Mouse (Mus musculus): ENCODE measurements around the gene Arnt2. TPM values are rescaled to one million over a fixed set of nuclear protein-coding genes. Genes with fewer than 3 reads are reported as not detected.

The Arnt2 gene
- polyA plus RNA-seq, 1 experiment from 2014 or later = 7.6 TPM

DNA sequence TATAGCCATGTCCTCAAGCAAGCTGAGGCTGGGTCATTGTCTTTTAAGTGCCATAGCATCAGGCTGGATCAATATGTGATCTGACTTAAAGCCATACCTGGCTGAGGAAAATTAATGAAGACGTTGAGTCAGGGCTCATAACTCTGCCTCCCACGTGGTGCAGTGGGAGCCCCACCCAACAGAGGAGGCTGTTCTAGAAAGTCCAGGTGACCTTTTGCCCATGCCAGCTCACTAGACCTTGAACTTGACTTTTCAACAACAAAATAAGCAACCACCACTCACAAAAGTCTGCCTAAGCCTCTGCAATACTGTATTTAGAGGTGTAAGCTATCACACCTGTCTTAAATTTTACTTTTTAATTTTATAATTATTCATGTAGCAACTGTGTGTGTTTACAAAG lies 24.9 kb upstream of the Arnt2 start:
- Histone ChIP-seq H3K36me3 (ENCODE audit: control insufficient read depth, insufficient read depth, low read length) (no peaks in the 10 kb centered on the region), H3K27ac (replicated peaks; ENCODE audit: low read depth, low read length) (no peak overlapping the region), H3K9me3 (ENCODE audit: control insufficient read depth, low read length) (no peaks in the 10 kb centered on the region), H3K9ac (ENCODE audit: low read depth, low read length) (no peak overlapping the region), H3K4me1 (ENCODE audit: control insufficient read depth, insufficient read depth, low read length) (no peaks in the 10 kb centered on the region), H3K4me2 (ENCODE audit: low read depth, low read length) (no peak overlapping the region), H3K4me3 (ENCODE audit: low read depth, low read length) (no peak overlapping the region), H3K27me3 (replicated peaks; ENCODE audit: control insufficient read depth, insufficient read depth, low read length) (no peaks in the 10 kb centered on the region)
- DNase-seq (ENCODE audit: low spot score) (no peak), ATAC-seq (ENCODE audit: low read depth) (no peak)
- 70% methylated on average over 2 of the region's 2 CpGs for WGBS

DNA sequence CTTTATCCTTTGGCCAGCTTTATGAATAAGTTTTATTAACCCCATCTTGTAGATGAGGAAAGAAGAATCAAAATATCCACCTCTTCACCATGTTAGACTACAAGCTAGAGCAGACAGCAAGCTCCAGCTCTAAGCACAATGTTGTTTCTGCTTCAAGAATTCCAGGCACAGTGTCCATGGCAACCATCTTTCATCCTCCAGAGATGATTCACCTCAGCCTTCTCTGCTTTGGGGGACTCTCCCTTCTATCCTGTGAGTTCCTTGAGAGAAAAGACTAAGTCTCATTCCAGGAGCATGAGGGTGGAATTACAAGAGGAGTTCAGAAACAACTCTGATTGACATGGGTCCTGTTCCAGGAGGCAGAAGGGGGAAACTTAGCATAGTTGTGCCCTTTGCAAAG lies 22.2 kb upstream of the Arnt2 start:
- no peaks in the 10 kb centered on the region for H3K9me3 ChIP-seq (ENCODE audit: control insufficient read depth, low read length)
- no peak for DNase-seq (ENCODE audit: low spot score)
- H3K27me3 ChIP-seq (replicated peaks; ENCODE audit: control insufficient read depth, insufficient read depth, low read length) = no peaks in the 10 kb centered on the region
- H3K36me3 ChIP-seq (ENCODE audit: control insufficient read depth, insufficient read depth, low read length) = no peaks in the 10 kb centered on the region
- no peaks in the 10 kb centered on the region for H3K4me1 ChIP-seq (ENCODE audit: control insufficient read depth, insufficient read depth, low read length)
- ATAC-seq (ENCODE audit: low read depth) = no peak
- no peak overlapping the region for H3K27ac ChIP-seq (replicated peaks; ENCODE audit: low read depth, low read length)
- H3K9ac ChIP-seq (ENCODE audit: low read depth, low read length) = no peak overlapping the region
- H3K4me3 ChIP-seq (ENCODE audit: low read depth, low read length) = no peak overlapping the region
- no peak overlapping the region for H3K4me2 ChIP-seq (ENCODE audit: low read depth, low read length)

DNA sequence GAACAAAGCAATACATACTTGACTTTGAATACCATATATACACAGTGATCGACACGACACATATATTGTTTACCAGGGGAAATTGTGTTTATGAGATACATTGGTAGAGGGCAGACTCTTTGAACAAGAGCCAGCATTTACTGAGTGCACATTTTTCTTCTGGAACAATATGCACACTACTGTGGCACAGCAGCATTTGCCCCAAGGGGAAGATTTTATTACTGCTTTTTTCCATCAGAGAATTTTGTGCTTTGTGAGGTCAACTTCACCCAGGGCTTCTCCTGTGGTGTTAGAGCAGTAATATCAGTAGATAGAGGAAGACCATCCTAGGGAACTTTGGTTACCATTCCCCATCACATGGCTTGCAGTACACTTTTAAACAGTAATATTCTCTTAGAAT lies 17.2 kb upstream of the Arnt2 start:
- no peak overlapping the region for H3K4me2 ChIP-seq (ENCODE audit: low read depth, low read length)
- H3K9me3 ChIP-seq (ENCODE audit: control insufficient read depth, low read length) = no peaks in the 10 kb centered on the region
- WGBS = 73% methylated on average over 2 of the region's 2 CpGs
- ATAC-seq (ENCODE audit: low read depth) = no peak
- H3K9ac ChIP-seq (ENCODE audit: low read depth, low read length) = no peak overlapping the region
- no peaks in the 10 kb centered on the region for H3K4me1 ChIP-seq (ENCODE audit: control insufficient read depth, insufficient read depth, low read length)
- no peak overlapping the region for H3K4me3 ChIP-seq (ENCODE audit: low read depth, low read length)
- no peaks in the 10 kb centered on the region for H3K27me3 ChIP-seq (replicated peaks; ENCODE audit: control insufficient read depth, insufficient read depth, low read length)
- H3K27ac ChIP-seq (replicated peaks; ENCODE audit: low read depth, low read length) = no peak overlapping the region
- DNase-seq (ENCODE audit: low spot score) = no peak
- no peaks in the 10 kb centered on the region for H3K36me3 ChIP-seq (ENCODE audit: control insufficient read depth, insufficient read depth, low read length)

DNA sequence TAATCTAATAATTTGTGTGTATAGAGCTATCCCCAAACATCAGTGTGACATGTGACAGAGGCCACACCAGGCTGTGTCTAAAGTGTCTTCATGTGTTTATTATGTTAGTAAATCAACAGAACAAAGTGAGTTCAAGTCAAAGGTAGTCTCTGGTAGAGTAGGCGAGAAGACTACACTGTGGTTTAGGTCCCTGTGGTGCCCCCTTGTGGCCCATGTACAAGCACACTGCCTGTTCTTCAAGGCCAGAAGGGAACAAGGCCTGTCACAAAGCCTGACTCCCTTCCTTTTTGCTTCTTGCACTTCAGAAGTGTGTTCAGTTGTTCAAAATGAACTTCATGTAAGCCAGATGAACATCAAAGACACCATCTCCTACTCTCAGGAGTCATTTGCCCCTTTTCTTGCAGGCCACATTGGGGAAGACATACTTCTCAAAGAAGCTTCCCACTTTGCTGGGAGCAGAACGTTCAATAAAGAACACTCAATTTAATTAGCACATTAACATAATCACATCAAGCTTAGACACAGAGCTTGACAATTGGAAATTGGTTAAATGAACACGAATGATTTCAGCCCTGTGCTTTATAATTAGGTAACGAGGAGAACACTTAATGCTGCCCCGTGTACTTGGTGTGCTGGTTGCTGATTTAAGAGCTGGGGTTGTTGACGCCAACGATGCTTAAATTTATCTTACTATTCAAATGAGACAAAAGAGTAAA lies 14.9 kb upstream of the Arnt2 start:
- WGBS = 60% methylated on average over 7 of the region's 7 CpGs
- no peak overlapping the region for H3K4me3 ChIP-seq (ENCODE audit: low read depth, low read length)
- no peaks in the 10 kb centered on the region for H3K36me3 ChIP-seq (ENCODE audit: control insufficient read depth, insufficient read depth, low read length)
- H3K9me3 ChIP-seq (ENCODE audit: control insufficient read depth, low read length) = no peaks in the 10 kb centered on the region
- no peak overlapping the region for H3K9ac ChIP-seq (ENCODE audit: low read depth, low read length)
- DNase-seq (ENCODE audit: low spot score) (no peak), ATAC-seq (ENCODE audit: low read depth) (no peak)
- H3K27me3 ChIP-seq (replicated peaks; ENCODE audit: control insufficient read depth, insufficient read depth, low read length) = no peaks in the 10 kb centered on the region
- no peaks in the 10 kb centered on the region for H3K4me1 ChIP-seq (ENCODE audit: control insufficient read depth, insufficient read depth, low read length)
- H3K27ac ChIP-seq (replicated peaks; ENCODE audit: low read depth, low read length) = no peak overlapping the region
- H3K4me2 ChIP-seq (ENCODE audit: low read depth, low read length) = no peak overlapping the region

DNA sequence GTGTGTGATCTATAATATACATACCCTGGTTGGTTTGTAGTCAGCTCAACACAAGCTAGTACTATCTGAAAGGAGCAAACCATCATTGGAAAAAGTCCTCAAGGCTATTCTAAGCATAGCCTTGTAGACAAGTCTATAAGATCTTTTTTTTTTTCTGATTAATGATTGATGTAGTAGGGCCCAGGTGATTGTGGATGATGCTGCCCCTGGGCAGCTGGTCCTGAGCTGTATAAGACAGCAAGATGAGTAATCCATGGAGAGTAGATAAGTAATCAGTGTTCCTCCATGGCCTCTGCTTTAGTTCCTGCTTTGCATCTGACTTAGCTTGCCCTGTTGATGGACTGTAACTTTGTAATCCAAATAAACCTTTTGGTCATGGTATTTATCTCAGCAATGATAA lies 11.8 kb upstream of the Arnt2 start:
- Histone ChIP-seq H3K4me2 (ENCODE audit: low read depth, low read length) (no peak overlapping the region), H3K9ac (ENCODE audit: low read depth, low read length) (no peak overlapping the region), H3K27ac (replicated peaks; ENCODE audit: low read depth, low read length) (no peak overlapping the region), H3K27me3 (replicated peaks; ENCODE audit: control insufficient read depth, insufficient read depth, low read length) (no peaks in the 10 kb centered on the region), H3K4me1 (ENCODE audit: control insufficient read depth, insufficient read depth, low read length) (no peaks in the 10 kb centered on the region), H3K36me3 (ENCODE audit: control insufficient read depth, insufficient read depth, low read length) (no peaks in the 10 kb centered on the region), H3K4me3 (ENCODE audit: low read depth, low read length) (no peak overlapping the region), H3K9me3 (ENCODE audit: control insufficient read depth, low read length) (no peaks in the 10 kb centered on the region)
- no peak for ATAC-seq (ENCODE audit: low read depth)
- no peak for DNase-seq (ENCODE audit: low spot score)

DNA sequence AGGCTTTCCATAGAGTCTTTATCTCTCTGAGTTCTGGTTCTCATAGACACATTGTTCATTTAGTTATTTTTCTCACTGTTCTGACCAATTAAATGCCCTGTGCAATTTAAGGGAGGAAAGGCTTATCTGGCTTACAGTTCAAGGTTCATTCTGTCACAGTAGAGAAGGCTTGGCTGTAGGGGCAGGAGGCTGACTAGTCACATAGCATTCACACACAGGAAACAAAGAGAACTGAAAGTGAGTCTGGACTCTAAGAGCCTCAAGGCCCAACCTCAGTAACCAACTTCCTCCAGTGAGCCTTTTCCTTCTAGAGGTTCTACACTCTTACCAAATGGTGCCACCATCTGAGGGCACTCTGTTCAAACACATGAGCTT lies 11.3 kb upstream of the Arnt2 start:
- Histone ChIP-seq H3K27ac (replicated peaks; ENCODE audit: low read depth, low read length) (no peak overlapping the region), H3K27me3 (replicated peaks; ENCODE audit: control insufficient read depth, insufficient read depth, low read length) (no peaks in the 10 kb centered on the region), H3K9me3 (ENCODE audit: control insufficient read depth, low read length) (no peaks in the 10 kb centered on the region), H3K36me3 (ENCODE audit: control insufficient read depth, insufficient read depth, low read length) (no peaks in the 10 kb centered on the region), H3K4me2 (ENCODE audit: low read depth, low read length) (no peak overlapping the region), H3K4me3 (ENCODE audit: low read depth, low read length) (no peak overlapping the region), H3K4me1 (ENCODE audit: control insufficient read depth, insufficient read depth, low read length) (no peaks in the 10 kb centered on the region), H3K9ac (ENCODE audit: low read depth, low read length) (no peak overlapping the region)
- DNase-seq (ENCODE audit: low spot score) (no peak), ATAC-seq (ENCODE audit: low read depth) (no peak)

DNA sequence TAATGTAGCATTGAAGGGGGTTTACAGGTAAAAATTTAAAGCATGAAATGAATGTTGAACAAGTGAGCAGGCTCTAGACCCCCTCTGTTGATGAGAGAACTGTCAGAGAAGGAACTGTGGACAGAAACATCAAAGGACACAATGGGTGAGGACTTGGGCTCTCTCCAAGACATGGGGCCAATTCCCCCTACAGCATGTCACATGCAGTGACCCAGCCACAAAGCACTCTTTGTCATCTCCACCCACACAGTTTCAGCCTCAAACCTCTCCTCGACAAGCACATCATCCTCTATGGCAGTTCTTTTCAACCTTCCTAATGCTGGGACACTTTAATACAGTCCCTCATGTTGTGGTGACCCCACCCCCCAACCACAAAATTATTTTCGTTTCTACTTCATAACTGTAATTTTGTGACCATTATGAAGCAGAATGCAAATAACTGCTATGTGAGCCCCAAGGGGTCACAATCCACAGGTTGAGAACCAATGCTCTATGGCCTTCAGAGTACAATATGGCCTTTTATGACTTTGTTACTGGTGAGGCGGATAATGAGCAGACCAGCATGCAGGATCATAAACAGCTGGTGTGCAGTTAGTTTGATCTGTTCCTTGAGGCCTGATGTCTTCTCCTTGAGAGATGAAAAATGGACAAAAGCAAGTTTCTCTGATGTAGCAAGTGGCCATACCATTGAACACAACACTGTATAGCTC lies 10.8 kb upstream of the Arnt2 start:
- Histone ChIP-seq H3K4me1 (ENCODE audit: control insufficient read depth, insufficient read depth, low read length) (no peaks in the 10 kb centered on the region), H3K27ac (replicated peaks; ENCODE audit: low read depth, low read length) (no peak overlapping the region), H3K36me3 (ENCODE audit: control insufficient read depth, insufficient read depth, low read length) (no peaks in the 10 kb centered on the region), H3K9me3 (ENCODE audit: control insufficient read depth, low read length) (no peaks in the 10 kb centered on the region), H3K9ac (ENCODE audit: low read depth, low read length) (no peak overlapping the region), H3K4me2 (ENCODE audit: low read depth, low read length) (no peak overlapping the region), H3K27me3 (replicated peaks; ENCODE audit: control insufficient read depth, insufficient read depth, low read length) (no peaks in the 10 kb centered on the region), H3K4me3 (ENCODE audit: low read depth, low read length) (no peak overlapping the region)
- DNase-seq (ENCODE audit: low spot score) (no peak), ATAC-seq (ENCODE audit: low read depth) (no peak)
- 54% methylated on average over 3 of the region's 3 CpGs for WGBS

DNA sequence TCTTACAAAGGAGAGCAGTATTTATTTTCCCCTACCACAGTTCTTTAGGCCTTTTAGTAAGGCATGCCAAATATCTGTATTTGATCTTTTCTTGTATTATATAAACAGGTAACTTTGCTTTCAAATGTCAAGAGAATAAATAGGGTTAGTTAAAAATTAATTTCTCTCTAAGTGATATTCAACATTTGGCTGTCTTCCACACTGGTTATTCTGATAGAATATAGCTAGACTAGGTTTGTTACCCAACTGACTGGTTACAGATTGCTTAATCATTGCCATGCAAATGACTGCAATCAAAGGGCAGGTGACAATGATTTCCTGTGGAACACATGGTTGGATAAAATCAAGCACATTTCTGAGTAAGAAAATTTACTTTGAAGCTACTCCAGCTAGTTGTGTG lies 7.5 kb upstream of the Arnt2 start:
- Histone ChIP-seq H3K9ac (ENCODE audit: low read depth, low read length) (no peak overlapping the region), H3K36me3 (ENCODE audit: control insufficient read depth, insufficient read depth, low read length) (no peaks in the 10 kb centered on the region), H3K9me3 (ENCODE audit: control insufficient read depth, low read length) (no peaks in the 10 kb centered on the region), H3K27ac (replicated peaks; ENCODE audit: low read depth, low read length) (no peak overlapping the region), H3K4me3 (ENCODE audit: low read depth, low read length) (no peak overlapping the region), H3K27me3 (replicated peaks; ENCODE audit: control insufficient read depth, insufficient read depth, low read length) (no peaks in the 10 kb centered on the region), H3K4me1 (ENCODE audit: control insufficient read depth, insufficient read depth, low read length) (no peaks in the 10 kb centered on the region), H3K4me2 (ENCODE audit: low read depth, low read length) (no peak overlapping the region)
- no peak for ATAC-seq (ENCODE audit: low read depth)
- DNase-seq (ENCODE audit: low spot score) = no peak

DNA sequence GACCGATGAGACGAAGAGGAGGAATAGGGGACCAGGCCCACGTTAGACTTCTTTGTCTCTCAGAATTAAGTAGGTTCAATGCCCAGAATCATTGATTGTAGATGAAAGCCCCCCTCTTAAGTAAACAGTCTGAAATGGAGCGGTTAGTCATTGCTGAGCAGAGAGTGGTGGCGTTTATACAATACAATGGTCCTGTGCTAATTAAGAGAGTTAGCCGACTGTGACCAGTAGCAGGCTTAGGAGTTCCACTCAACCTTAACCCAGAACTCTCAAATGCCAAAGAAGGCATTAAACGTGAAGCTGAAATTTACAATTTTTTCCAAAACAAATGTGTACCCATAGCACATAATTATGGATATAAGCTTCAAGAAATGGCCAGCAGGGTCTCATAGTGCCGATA lies 2.6 kb upstream of the Arnt2 start:
- H3K4me1 ChIP-seq (ENCODE audit: control insufficient read depth, insufficient read depth, low read length) = peaks cover 11% of the 10 kb centered on the region; the same call in 1 of the 2 replicates
- no peak overlapping the region for H3K27ac ChIP-seq (replicated peaks; ENCODE audit: low read depth, low read length)
- ATAC-seq (ENCODE audit: low read depth) = no peak
- no peaks in the 10 kb centered on the region for H3K9me3 ChIP-seq (ENCODE audit: control insufficient read depth, low read length)
- no peaks in the 10 kb centered on the region for H3K36me3 ChIP-seq (ENCODE audit: control insufficient read depth, insufficient read depth, low read length)
- H3K9ac ChIP-seq (ENCODE audit: low read depth, low read length) = no peak overlapping the region
- H3K4me3 ChIP-seq (ENCODE audit: low read depth, low read length) = no peak overlapping the region
- 65% methylated on average over 8 of the region's 8 CpGs for WGBS
- no peaks in the 10 kb centered on the region for H3K27me3 ChIP-seq (replicated peaks; ENCODE audit: control insufficient read depth, insufficient read depth, low read length)
- no peak for DNase-seq (ENCODE audit: low spot score)
- H3K4me2 ChIP-seq (ENCODE audit: low read depth, low read length) = no peak overlapping the region

Data from embryonic facial prominence, embryonic 14.5 days (tissue).